Mouse (Mus musculus): ENCODE data around the gene Tmem235.

Tmem235 gene

GRCm38 (mm10) chr11:117860601-117861000 lies at the start of gene Tmem235:
TSS of gene Tmem235 (plus strand) at chr11:117860752.
- in situ Hi-C loops (cut with MboI, MseI) = no loop called here

GRCm38 (mm10) chr11:117813867-117814266 lies 46.7 kb upstream of the Tmem235 start:
- in situ Hi-C loops (cut with MboI, MseI) = loop anchor here (25.0 kb wide), 1 partner anchor 1427 kb away; no protein-coding TSS in a partner anchor

- in situ Hi-C loops (cut with MboI, MseI) = loop anchor here (25.0 kb wide), 1 partner anchor 1428 kb away; no protein-coding TSS in a partner anchor
Measured at GRCm38 (mm10) chr11:117814704-117815366, 45.7 kb upstream of the Tmem235 start.

GRCm38 (mm10) chr11:117815850-117816249 lies 44.7 kb upstream of the Tmem235 start:
- in situ Hi-C loops (cut with MboI, MseI) = loop anchor here (25.0 kb wide), 1 partner anchor 1429 kb away; no protein-coding TSS in a partner anchor

GRCm38 (mm10) chr11:117816389-117816996 lies 44.1 kb upstream of the Tmem235 start:
- in situ Hi-C loops (cut with MboI, MseI) = loop anchor here (25.0 kb wide), 1 partner anchor 1429 kb away; no protein-coding TSS in a partner anchor

GRCm38 (mm10) chr11:117819095-117819494 lies 41.5 kb upstream of the Tmem235 start:
- in situ Hi-C loops (cut with MboI, MseI) = loop anchor here (25.0 kb wide), 1 partner anchor 1432 kb away; no protein-coding TSS in a partner anchor

GRCm38 (mm10) chr11:117820173-117820572 lies 40.4 kb upstream of the Tmem235 start:
- in situ Hi-C loops (cut with MboI, MseI) = loop anchor here (5.0 to 25.0 kb wide), 2 partner anchors 68 to 1433 kb away; no protein-coding TSS in a partner anchor

GRCm38 (mm10) chr11:117821868-117822267 lies 38.7 kb upstream of the Tmem235 start:
- in situ Hi-C loops (cut with MboI, MseI) = loop anchor here (5.0 to 25.0 kb wide), 2 partner anchors 70 to 1435 kb away; no protein-coding TSS in a partner anchor

GRCm38 (mm10) chr11:117822728-117823241 lies 37.8 kb upstream of the Tmem235 start:
- in situ Hi-C loops (cut with MboI, MseI) = loop anchor here (5.0 to 25.0 kb wide), 2 partner anchors 70 to 1435 kb away; no protein-coding TSS in a partner anchor

GRCm38 (mm10) chr11:117823411-117823810 lies 37.1 kb upstream of the Tmem235 start:
- in situ Hi-C loops (cut with MboI, MseI) = loop anchor here (5.0 to 25.0 kb wide), 2 partner anchors 71 to 1436 kb away; no protein-coding TSS in a partner anchor

GRCm38 (mm10) chr11:117824060-117824969 lies 36.2 kb upstream of the Tmem235 start:
- in situ Hi-C loops (cut with MboI, MseI) = loop anchor here (5.0 to 25.0 kb wide), 2 partner anchors 72 to 1437 kb away; no protein-coding TSS in a partner anchor

GRCm38 (mm10) chr11:117825333-117826101 lies 35.0 kb upstream of the Tmem235 start, which contains the start of the genes Afmid and Tk1:
TSS of gene Afmid (plus strand) at chr11:117825924.
TSS of gene Tk1 (minus strand) at chr11:117826092.
- in situ Hi-C loops (cut with MboI, MseI) = no loop called here

- in situ Hi-C loops (cut with MboI, MseI) = no loop called here
Measured at GRCm38 (mm10) chr11:117826164-117826563, 34.4 kb upstream of the Tmem235 start.

GRCm38 (mm10) chr11:117826916-117827315 lies 33.6 kb upstream of the Tmem235 start:
- in situ Hi-C loops (cut with MboI, MseI) = no loop called here

GRCm38 (mm10) chr11:117827386-117827785 lies 33.2 kb upstream of the Tmem235 start:
- in situ Hi-C loops (cut with MboI, MseI) = no loop called here

GRCm38 (mm10) chr11:117828149-117828887 lies 32.2 kb upstream of the Tmem235 start:
- in situ Hi-C loops (cut with MboI, MseI) = no loop called here

GRCm38 (mm10) chr11:117828888-117829604 lies 31.5 kb upstream of the Tmem235 start:
- in situ Hi-C loops (cut with MboI, MseI) = no loop called here

GRCm38 (mm10) chr11:117829671-117830215 lies 30.8 kb upstream of the Tmem235 start:
- in situ Hi-C loops (cut with MboI, MseI) = no loop called here

All from T-helper 2 cell (primary cell).